Mouse (Mus musculus) liver, postnatal 0 days (tissue): ENCODE measurements around the gene Dglucy.

Experiments
- CTCF ChIP-seq: sonication (generic); IDR thresholded peaks from 2 replicates; pipeline ENCODE4 v1.5.1; 2016; ENCODE audit warnings: antibody characterized with exemption, low read depth
- EP300 ChIP-seq: IDR thresholded peaks from 2 replicates; pipeline ENCODE4 v1.6.1; 2016; ENCODE audit warnings: antibody characterized with exemption, low read depth, mild to moderate bottlenecking

DNA sequence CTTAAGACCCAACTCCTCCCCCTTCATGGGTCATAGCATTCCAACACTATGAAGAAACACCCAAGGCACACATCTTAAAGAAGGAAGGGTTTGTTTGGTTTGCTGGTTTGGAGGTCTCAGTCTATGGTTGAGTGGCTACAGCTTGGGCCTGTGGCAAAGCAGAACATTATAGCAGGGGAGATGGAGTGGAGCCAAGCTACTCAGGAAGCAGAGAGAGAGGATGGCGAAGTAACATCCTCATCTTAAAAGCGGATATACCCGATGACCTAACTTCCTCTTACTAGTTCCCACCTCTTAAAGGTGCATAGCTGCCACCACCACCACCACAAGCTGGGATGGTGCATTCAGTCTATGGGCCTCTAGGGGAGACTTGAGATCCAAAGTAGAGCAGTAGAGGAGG lies 58.4 kb downstream of the Dglucy start:
- TF ChIP-seq CTCF (no peak), EP300 (no peak)
